Mouse (Mus musculus): ENCODE data around the gene Tnni2. TPM values are rescaled to one million over a fixed set of nuclear protein-coding genes. Genes with fewer than 3 reads are reported as not detected.

The Tnni2 gene
- polyA plus RNA-seq (2014; fragmentation: Nextera tagmentation; extraction: Ambion mirVana): 0.86 and 1.6 TPM in 2 replicates

DNA sequence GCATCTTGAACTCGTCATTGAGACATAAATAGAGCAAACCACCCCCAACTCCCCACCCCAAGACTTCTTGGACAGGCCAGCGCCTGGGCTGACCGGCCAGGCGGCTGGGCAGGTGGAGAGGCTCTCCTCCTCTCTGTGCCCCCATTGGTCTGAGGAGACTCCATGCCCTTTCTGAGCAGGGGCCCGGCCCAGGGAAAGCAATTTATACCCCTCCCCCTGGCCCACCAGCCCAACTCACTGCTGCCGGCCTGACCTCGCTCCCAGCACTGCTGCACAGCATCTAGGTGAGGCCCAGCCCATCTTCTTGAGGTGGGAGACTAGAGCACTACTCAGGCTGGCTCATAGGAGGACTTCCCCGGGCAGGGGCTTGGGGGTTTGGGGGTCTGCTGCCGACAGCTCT lies at the start of gene Tnni2:
Gene Tnni2, plus strand, starts transcription at position 224 of the 400 bp plus-strand sequence.
- DNase-seq: no peak

DNA sequence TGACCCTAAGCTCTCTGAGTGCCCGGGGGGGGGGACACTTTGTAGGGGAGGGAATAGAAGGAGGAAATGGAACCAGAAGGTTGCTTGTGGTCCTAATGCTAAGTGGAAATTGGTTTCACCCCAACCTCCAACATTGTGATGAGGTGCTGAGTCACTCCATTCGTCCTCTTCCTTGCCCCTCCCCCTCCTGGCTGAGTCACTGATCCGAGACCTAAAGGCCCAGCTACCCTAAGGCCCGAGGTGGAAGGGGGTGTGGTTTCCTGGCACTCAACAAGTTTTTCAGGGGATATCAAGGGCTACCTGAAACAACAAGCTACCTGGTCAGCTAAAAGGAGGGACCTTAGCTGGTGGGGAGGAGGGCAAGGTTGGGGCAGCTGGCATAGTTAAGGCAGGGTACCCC lies 48.4 kb upstream of the Tnni2 start:
- H3K27ac ChIP-seq (ENCODE audit: low read depth): no peak overlapping the region

More for the DNA sequence above, at the start of gene Tnni2:
- H3K27me3 ChIP-seq (ENCODE audit: insufficient read depth, low read length): no peaks in the 10 kb centered on the region
- ATAC-seq (ENCODE audit: insufficient read depth): no peak
- no peaks in the 10 kb centered on the region for H3K9me3 ChIP-seq (ENCODE audit: low read depth, low read length)
- peak within 1 kb of the TSS; percentile 22; the same call in 1 of the 2 replicates for H3K27ac ChIP-seq (ENCODE audit: low read depth)
- no peak within 1 kb of the TSS for H3K4me2 ChIP-seq
- 71% methylated on average over 9 of the region's 9 CpGs for WGBS
- no peak within 1 kb of the TSS for H3K4me3 ChIP-seq (ENCODE audit: low read depth, low read length)
- peaks cover 7% of the 10 kb centered on the region; the same call in 1 of the 2 replicates for H3K4me1 ChIP-seq (ENCODE audit: insufficient read depth)
- H3K9ac ChIP-seq: no peak within 1 kb of the TSS; the same call in 1 of the 2 replicates
- TF ChIP-seq CTCF (IDR thresholded peaks at IDR 0.05; ENCODE audit: low read depth): no peak
- H3K36me3 ChIP-seq (ENCODE audit: insufficient read depth): no peaks in the 10 kb centered on the region

DNA sequence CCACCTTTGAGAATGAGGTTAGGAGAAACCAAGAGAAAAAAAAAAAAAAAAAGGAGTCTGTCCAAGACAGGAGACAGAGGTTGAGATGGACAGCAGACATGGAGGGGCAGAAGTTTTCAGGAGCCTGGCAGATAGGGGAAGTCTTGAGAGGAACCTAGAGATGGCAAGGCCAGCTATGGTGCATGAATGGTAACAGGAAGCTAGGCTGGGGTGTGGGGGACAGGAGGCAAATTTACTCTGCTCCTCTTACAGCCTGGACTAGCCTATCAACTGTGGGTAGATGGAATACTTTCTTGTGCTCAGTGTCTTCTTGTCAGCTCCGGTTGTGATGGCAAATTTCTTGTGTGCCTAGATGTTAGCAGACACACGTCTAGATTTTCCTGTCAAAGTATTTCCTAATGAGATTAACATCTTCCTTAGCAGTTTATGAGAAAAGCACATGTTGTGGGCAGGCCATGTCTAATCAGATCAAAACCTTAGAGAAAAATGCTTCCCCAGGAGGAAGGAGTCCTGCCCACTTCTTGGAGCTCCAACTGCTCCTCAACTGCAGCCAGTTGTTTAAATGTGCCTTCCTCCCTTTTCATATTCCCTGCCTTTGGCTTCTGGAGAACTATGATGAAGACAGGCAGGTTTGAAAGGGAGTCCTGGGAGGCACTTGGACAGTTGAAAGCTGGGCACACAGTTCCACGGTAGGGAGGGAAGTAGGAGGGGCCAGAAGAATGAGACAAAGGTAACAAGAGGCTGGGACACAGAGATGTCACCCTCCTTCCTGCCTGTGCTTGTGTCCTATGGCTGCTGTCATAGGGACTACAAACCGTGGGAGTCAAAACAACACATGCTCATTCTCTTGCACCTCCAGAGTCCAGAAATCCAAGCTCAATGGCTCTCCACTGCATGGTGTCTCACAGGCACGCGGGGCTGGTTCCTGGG lies 47.1 kb upstream of the Tnni2 start:
- DNase-seq: no peak
- TF ChIP-seq CTCF (IDR thresholded peaks at IDR 0.05; ENCODE audit: low read depth): no peak
- 68% methylated on average over 6 of the region's 6 CpGs for WGBS
- no peak overlapping the region for H3K27ac ChIP-seq (ENCODE audit: low read depth)
- H3K27me3 ChIP-seq (ENCODE audit: insufficient read depth, low read length): no peaks in the 10 kb centered on the region
- no peaks in the 10 kb centered on the region for H3K9me3 ChIP-seq (ENCODE audit: low read depth, low read length)
- no peaks in the 10 kb centered on the region for H3K4me1 ChIP-seq (ENCODE audit: insufficient read depth)
- no peak for ATAC-seq (ENCODE audit: insufficient read depth)
- H3K36me3 ChIP-seq (ENCODE audit: insufficient read depth): no peaks in the 10 kb centered on the region
- no peak overlapping the region for H3K9ac ChIP-seq
- no peak overlapping the region for H3K4me3 ChIP-seq (ENCODE audit: low read depth, low read length)
- H3K4me2 ChIP-seq: no peak overlapping the region

More for the DNA sequence above, 48.4 kb upstream of the Tnni2 start:
- Histone ChIP-seq H3K4me3 (ENCODE audit: low read depth, low read length) (no peak overlapping the region), H3K9me3 (ENCODE audit: low read depth, low read length) (no peaks in the 10 kb centered on the region), H3K36me3 (ENCODE audit: insufficient read depth) (no peaks in the 10 kb centered on the region), H3K4me1 (ENCODE audit: insufficient read depth) (no peaks in the 10 kb centered on the region), H3K27me3 (ENCODE audit: insufficient read depth, low read length) (no peaks in the 10 kb centered on the region), H3K9ac (no peak overlapping the region), H3K4me2 (no peak overlapping the region)
- no peak for ATAC-seq (ENCODE audit: insufficient read depth)
- DNase-seq: peak; percentile 15
- 19% methylated on average over 4 of the region's 4 CpGs for WGBS
- no peak for TF ChIP-seq CTCF (IDR thresholded peaks at IDR 0.05; ENCODE audit: low read depth)

DNA sequence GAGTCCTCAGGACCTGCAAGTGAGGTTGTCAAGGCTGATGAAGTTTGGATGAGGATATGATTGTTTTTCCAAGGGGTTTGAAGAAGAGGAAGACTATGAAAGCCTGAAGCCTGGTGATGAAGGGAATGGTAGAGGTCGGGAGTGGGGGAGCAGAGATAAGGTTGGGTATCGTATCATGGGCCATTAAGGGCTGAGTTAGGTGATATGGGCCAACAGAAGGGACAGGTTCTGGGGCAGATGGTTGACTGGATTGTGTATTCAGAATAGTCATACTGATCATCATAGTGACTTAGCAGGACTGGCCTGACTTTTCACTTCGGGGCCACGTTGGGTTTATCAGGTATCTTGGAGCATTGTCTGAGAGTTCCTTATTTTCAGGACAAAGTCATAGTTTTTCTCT lies 46.1 kb upstream of the Tnni2 start:
- H3K9ac ChIP-seq: no peak overlapping the region
- no peak overlapping the region for H3K4me2 ChIP-seq
- 83% methylated on average over 4 of the region's 4 CpGs for WGBS
- H3K9me3 ChIP-seq (ENCODE audit: low read depth, low read length): no peaks in the 10 kb centered on the region
- H3K4me1 ChIP-seq (ENCODE audit: insufficient read depth): no peaks in the 10 kb centered on the region
- no peak for TF ChIP-seq CTCF (IDR thresholded peaks at IDR 0.05; ENCODE audit: low read depth)
- no peaks in the 10 kb centered on the region for H3K36me3 ChIP-seq (ENCODE audit: insufficient read depth)
- ATAC-seq (ENCODE audit: insufficient read depth) (no peak), DNase-seq (no peak)
- no peak overlapping the region for H3K27ac ChIP-seq (ENCODE audit: low read depth)
- H3K4me3 ChIP-seq (ENCODE audit: low read depth, low read length): no peak overlapping the region
- no peaks in the 10 kb centered on the region for H3K27me3 ChIP-seq (ENCODE audit: insufficient read depth, low read length)

DNA sequence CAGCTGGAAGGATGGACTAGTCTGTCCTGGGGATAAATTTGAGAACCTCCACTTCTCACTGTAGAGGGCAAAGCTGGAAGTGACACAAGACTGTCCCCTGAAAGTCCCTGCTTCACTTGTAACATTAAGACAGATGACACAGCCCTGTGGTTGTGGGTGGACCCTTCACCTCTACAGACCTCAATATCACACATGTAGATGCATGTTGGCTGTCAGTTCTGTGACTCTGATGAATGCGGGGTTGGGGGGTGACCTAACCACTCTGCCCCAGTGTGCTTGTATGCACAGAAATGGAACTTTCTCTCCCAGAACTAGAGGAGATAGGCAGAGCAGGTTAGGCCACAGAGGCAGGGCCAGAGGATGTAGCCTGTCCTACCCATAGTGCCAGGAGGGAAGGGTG lies 45.0 kb upstream of the Tnni2 start:
- H3K27me3 ChIP-seq (ENCODE audit: insufficient read depth, low read length): no peaks in the 10 kb centered on the region
- H3K4me3 ChIP-seq (ENCODE audit: low read depth, low read length): no peak overlapping the region
- no peak overlapping the region for H3K27ac ChIP-seq (ENCODE audit: low read depth)
- DNase-seq (no peak), ATAC-seq (ENCODE audit: insufficient read depth) (no peak)
- no peaks in the 10 kb centered on the region for H3K4me1 ChIP-seq (ENCODE audit: insufficient read depth)
- 94% methylated on average over 1 of the region's 1 CpGs for WGBS
- H3K36me3 ChIP-seq (ENCODE audit: insufficient read depth): no peaks in the 10 kb centered on the region
- H3K4me2 ChIP-seq: no peak overlapping the region
- H3K9me3 ChIP-seq (ENCODE audit: low read depth, low read length): no peaks in the 10 kb centered on the region
- no peak overlapping the region for H3K9ac ChIP-seq
- no peak for TF ChIP-seq CTCF (IDR thresholded peaks at IDR 0.05; ENCODE audit: low read depth)

DNA sequence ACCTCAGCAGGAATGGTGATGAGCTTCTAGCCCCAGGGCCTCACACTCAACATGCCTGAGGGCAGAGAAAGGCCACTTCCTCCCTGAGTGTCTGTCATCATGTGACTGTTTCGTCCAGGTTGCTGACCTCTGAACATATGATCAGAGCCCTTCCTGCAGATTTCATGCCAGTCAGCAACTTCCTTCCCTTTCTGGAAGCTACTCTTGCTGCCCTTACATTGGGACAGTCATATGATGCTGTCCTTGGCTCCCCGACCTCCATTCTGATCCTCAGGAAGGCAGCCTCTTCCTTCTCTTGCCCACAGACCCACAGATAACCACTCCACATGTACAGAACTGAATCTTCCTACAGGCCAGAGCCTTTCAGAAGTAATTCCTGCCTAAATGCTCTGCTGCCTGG lies 43.6 kb upstream of the Tnni2 start:
- DNase-seq (peak; percentile 25), ATAC-seq (ENCODE audit: insufficient read depth) (no peak)
- Histone ChIP-seq H3K9me3 (ENCODE audit: low read depth, low read length) (no peaks in the 10 kb centered on the region), H3K4me1 (ENCODE audit: insufficient read depth) (no peaks in the 10 kb centered on the region), H3K27me3 (ENCODE audit: insufficient read depth, low read length) (no peaks in the 10 kb centered on the region), H3K4me3 (ENCODE audit: low read depth, low read length) (no peak overlapping the region), H3K4me2 (no peak overlapping the region), H3K9ac (no peak overlapping the region), H3K36me3 (ENCODE audit: insufficient read depth) (no peaks in the 10 kb centered on the region), H3K27ac (ENCODE audit: low read depth) (no peak overlapping the region)
- TF ChIP-seq CTCF (IDR thresholded peaks at IDR 0.05; ENCODE audit: low read depth): no peak
- 38% methylated on average over 2 of the region's 2 CpGs for WGBS

DNA sequence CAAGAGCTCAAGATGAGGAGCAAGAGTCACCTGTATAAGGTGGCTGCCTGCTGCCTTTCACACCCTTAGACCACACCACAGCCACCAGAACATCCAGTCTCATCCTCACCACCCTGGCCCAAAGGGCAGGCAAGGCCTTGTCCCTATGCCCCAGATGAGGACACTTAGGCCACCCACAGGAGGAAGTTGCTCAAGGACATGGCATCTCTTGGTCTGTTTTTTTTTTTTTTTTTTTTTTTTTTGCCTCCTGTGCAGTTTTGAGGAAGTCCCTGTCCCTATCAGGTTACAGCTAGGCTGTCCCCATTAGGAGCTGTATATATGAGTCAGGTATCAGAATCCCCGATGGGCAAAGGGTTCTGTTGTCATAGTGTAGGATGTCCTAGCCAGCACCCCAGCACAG lies 42.4 kb upstream of the Tnni2 start:
- Histone ChIP-seq H3K4me2 (no peak overlapping the region), H3K4me3 (ENCODE audit: low read depth, low read length) (no peak overlapping the region), H3K4me1 (ENCODE audit: insufficient read depth) (no peaks in the 10 kb centered on the region), H3K9ac (no peak overlapping the region), H3K27ac (ENCODE audit: low read depth) (no peak overlapping the region), H3K27me3 (ENCODE audit: insufficient read depth, low read length) (no peaks in the 10 kb centered on the region), H3K36me3 (ENCODE audit: insufficient read depth) (no peaks in the 10 kb centered on the region), H3K9me3 (ENCODE audit: low read depth, low read length) (no peaks in the 10 kb centered on the region)
- no peak for TF ChIP-seq CTCF (IDR thresholded peaks at IDR 0.05; ENCODE audit: low read depth)
- 74% methylated on average over 1 of the region's 1 CpGs for WGBS
- no peak for DNase-seq
- ATAC-seq (ENCODE audit: insufficient read depth): no peak
